Mouse (Mus musculus): ENCODE results near the gene Arid1b.

The Arid1b gene

DNA sequence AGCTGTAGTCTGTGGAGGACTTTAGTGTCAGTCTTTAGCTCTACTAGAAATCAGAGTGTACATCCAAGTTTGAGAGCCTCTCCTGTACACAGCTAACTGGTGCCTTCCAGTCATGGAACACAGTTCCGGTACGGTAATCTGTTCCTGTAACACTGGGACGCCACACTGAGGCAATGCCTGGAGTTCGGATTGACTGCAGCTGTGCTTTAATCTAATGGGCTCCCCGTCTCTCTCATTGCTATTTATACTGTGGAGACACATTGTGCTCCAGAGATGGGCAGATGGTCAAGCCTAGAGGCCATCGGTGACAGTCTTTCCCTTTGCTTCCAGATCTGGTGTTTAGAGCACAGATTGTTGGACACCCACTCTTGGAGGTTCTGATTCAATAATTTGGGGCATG is 121.8 kb downstream of the Arid1b start:
- DNase-seq (ENCODE audit: low spot score) = no peak

DNA sequence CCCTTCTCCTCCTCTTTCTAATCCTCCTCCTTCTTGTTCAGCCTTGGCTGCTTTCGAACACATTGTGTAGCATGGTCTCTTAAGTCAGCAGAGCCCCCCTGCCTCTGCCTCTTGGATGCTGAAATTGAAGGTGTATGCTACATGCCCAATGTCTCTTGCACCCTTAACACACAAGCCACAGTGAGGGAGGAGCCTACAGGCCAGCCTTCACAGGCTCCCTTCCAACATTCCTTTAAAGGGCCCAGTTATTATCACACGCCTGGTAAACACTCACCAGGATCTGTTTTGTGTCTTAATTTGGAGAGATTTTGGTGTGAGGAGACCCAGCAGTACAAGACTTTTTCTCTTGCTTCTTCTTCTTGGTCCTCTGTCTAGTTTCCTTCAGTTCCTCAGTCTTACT is 122.9 kb downstream of the Arid1b start:
- no peak for DNase-seq (ENCODE audit: low spot score)

DNA sequence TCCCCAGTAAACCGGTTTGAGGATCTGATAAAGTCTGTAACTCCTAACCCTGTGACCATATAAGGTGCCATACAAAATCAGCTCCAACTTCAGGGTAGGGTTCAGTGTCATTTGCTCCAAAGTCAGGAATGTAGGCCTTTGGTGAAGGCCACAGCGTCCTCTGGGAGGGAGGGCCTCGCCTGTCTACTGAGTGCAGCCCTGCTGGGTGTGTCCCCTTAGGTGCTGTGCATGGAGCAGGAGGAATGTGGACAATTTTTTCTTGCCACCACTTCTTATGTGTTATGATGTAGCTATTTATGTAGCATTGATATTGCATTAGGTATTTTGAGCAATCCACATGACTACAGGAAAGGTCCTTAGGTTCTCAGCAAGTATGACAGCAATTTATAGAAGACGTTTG is 124.0 kb downstream of the Arid1b start:
- DNase-seq (ENCODE audit: low spot score) = no peak

DNA sequence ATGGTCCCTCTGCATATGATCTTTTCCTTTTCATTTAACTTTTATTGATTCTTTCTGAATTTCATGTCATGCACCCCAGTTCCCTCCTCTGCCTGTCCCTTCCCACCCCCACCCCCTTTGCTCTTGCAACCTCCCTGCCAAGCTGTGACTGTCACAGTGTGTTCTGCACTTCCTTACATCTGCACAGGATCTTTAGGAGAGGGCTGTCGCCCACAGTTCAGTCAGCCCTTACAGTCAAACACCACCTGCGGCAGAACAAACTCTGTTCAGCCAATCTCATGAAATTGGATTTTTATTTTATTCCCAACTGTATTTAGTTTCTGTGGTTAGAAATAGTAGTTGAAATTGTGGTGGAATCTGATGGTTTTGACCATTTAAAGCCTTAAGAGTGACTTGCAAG is 130.5 kb downstream of the Arid1b start:
- DNase-seq (ENCODE audit: low spot score) = no peak

DNA sequence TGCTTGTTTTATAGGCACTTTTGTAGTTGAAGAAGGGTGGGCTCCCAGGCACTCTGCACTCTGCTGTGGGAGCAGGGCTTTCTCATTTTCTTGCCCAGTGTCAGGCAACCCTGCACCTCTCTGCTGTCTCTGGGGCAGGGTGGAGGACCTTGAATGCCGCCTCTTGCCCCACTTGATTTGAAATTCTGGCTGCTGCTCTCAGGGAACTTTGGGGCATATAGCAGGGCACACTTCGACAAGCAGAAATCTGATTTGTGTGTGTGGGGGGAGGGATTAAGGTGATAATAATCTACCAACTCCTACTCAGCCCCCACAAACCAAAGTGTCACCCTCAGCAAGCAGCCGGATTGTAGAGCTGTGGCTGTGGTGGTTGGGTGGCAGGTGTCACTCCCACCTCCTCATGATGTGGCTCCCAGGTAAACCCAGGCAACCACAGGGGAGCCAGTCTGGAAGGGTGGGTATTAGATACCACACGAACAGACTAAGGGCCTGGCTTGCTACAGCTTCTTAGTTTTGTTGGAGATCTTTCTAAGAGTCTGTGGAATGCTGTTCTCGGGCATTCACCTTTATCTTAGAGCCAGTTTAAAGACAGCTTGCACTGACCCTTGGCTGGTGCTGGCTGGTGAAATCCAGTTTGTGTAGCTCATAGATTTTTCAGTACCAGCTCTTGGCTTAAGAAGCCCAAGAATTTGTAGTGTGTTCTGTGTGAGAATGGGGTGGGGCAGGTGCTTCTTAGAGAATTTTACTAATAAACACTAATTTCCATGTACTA is 131.1 kb downstream of the Arid1b start:
- DNase-seq (ENCODE audit: low spot score) = no peak

DNA sequence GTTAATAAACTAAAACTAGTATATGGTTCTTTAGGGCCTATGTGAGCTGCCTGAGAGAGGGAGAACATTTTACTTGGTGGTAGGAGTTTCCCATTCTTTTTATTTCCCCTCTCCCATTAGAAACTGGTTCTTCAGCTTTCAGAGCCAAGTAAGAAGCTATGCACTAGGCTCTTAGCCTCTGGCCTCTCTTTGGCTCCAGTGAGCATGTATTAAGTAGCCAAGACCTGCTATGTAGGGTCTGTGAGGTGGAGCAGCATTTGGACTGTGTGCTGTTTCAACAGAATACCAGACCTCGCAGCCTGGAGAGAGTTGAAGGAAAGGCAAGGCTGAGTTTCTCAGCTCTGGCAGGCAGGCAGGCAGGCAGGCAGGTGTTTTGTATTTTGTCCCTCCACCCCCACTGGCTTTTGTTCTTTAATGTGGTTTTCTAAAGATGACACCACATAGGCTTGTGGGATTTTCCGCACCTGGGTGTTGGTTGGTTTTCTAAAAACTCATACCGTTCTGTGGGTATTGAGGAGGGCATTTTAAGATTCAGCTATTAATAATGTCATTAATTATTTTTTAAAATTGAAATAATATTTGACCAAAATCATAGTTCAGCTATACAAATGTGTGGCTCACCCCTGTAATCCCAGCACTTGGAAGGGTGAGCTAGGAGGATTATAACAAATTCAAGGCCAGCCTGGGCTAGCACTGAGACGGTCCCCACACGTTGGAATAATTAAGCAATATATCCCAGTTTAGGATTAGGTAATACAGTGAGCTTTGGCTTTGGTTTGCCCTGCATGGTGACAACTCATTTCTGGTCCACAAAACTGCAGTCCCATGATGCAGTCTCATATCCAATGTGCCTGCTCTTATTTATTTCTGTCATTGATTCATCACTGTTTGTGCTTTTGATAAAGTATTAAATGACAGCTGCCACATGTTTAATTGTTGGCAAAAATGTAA is 132.0 kb downstream of the Arid1b start:
- no peak for DNase-seq (ENCODE audit: low spot score)

DNA sequence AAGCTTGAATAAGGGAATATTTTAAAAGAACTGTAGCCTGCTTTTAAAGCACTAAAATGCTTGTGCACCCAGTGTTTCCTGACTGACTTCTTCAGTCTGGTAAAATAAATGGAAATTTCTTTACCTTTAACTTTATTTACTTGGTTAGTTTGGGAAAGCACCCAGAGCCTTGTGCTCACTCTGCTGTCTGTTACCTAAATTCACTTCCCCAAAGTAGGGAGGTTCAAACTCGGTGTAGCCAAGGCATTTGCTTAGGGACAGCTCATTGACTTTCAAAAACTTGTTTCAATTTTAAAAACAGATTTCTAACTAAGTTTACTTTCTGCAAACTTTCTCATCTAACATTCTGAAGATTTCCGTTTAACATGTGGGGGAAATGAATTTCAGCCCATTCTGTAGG is 135.5 kb downstream of the Arid1b start:
- DNase-seq (ENCODE audit: low spot score) = no peak

DNA sequence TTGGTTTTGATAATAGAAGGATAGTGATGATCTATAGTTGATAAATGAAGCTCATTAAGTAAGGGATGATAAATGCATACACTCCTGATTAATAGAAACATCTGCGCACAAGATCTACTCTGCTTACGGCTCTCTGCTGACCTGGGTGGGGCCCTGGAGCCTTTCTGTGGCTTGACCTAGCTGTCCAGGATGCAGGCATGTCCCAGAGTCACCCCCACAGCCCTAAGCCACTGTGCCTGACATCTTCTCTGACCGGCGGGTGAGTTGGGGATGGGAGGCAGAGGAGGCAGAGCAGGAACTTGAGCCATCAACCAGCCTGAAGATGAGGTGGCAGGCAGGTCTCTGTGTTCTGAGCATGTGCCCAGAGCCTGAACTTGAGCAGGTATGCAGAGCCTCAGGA is 136.0 kb downstream of the Arid1b start:
- no peak for DNase-seq (ENCODE audit: low spot score)

DNA sequence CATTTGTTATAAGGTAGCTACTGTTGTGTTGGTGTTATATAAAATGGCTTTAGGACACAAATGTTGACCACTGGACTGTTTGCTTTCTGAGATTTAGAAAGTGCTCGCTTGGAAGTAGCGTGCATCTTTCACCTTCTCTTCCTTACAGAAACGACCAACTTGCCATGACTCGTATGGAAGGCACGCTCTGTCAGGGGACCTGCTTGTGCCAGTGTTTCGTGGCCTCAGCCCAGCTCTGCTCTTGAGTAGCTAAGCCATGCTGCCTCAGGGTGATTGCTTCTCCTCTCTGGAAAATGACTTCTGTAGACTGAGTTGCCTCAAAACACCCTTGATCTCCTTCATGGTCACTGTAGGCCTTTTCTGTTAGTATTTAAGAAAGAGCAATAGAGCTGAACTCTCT is 137.6 kb downstream of the Arid1b start:
- DNase-seq (ENCODE audit: low spot score) = no peak

DNA sequence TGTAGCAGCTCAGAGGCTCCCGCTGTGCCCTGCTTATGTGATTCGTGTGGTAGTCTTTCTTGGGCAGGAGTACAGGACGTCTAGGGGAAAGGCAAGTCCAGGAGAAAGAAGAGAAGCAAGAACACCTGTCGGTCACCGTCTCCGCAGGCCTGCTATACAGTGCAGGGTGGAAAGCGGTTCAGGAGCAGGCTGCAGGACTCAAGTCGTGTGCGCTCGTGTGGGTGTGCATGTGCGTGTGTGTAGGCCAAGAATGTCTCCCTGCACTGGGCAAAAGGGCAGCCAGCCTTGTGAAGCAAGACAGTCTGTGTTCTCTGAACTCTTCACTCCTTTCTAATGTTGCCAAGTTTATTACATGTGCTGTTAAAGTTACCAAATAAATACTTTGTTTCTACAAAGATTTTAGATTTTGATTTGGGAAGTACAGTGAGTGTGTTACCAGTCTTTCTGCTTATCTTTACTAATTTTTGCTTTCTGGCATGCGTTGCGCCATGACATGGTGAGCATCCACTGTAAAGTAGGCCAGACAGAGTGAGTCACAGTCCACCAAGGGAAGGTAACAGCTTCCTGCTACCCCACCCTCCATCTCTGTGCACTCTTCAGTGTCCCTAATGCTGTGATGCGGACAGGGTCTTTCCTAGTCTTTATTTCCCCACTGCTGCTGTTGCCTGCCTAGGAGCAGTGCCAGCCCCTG is 138.3 kb downstream of the Arid1b start:
- no peak for DNase-seq (ENCODE audit: low spot score)

DNA sequence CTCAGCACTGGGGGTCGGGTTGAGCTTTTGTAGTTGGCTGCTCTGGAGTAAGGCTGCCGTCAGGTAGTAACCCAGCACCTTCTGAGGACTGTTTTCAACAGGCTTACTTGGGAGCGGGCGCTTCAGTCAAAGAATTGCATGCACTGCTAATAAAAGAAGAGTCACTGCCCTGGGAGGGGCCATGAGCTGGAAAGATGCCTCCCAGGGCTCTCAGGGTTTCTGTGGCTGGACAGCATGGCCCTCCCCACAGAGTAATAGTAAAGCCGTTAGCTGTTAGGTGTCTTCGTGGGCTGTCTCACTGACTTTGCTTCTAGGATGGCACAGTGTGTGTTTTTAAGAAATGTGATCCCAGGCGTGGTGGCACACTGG is 138.8 kb downstream of the Arid1b start:
- no peak for DNase-seq (ENCODE audit: low spot score)

DNA sequence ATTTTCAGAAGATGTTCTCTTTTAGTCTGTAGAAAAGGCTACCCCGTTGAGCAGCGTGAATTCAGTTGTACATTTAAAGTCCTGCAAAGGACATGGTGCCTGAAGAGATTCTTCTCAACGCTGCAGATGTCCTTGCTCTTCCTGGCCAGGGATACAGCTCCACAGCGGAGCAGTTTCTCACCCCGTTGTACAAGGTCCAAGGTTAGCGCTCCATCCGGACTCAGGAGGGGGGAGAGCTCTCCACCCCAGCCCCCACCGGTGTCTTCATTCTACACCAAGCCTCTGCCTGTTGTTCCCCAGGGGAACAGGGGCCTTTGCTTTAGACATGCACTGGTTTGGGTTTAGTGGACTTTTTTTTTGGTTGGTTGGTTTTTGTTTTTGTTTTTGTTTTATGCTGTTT is 139.7 kb downstream of the Arid1b start:
- DNase-seq (ENCODE audit: low spot score) = no peak

DNA sequence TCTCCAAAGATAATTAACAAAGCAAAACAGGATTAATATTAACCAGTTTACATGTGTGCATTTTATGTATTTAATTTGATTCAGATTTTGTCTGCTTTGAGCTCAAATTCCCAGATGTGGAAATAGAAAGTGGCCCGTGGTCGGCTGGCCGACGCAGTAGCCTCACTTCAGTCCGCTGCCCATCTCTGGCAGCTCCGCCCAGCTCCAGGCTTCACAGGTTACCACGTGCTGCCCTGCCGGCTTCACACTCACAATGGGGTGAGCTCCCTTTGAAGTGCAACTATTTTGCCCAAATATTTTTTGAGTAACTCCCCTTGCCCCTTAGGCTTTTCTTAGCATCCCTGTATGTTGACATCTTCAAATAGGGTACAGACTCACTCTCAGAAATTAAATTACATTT is 140.1 kb downstream of the Arid1b start:
- DNase-seq (ENCODE audit: low spot score) = no peak

DNA sequence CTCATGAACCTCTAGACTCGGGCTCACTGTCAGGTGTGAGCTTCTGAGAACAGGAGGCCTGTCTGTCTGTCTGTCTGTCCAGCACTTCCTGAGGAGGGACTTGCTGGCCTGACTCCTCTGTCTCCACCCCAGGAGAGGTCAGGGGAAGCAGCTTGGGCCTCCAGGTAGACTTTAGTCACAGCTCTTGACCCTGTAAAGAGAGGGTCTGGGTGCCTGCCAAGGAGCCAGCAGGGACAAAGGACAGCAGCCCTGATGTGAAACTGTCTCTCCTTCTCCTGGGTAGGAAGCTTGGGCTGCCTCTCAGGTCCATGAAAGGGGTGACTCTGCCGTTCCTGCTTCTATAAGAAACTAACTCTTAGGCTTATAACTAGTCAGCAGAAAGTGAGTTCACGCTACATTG is 143.8 kb downstream of the Arid1b start:
- no peak for DNase-seq (ENCODE audit: low spot score)

DNA sequence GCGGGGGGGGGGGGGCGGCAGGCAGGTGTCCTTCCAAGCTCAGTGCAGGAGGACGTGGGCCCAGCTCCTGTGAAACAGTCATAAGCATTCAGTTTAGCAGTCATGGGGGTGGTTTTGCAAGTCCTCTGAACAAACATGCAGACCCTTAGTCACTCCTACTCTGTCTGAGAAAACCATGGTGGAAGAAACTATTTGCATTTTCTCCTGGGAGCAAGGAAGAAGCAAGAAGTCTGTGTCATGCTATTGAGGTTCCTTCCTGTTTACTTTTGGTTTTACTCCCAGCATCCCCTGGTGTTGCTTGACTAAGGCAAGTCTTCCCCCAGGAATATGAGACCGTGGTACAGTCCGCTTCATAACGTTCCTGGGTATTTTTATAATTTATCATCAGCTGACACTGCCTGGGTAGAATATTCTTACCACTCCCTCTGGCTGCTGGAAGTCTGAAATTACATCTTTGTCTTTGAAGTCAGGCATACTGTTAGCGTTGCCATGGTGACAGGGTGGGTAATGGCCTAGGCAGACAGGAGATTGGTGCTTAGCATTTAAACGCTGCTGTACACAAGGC is 144.6 kb downstream of the Arid1b start:
- peak; percentile 73 for DNase-seq (ENCODE audit: low spot score)

DNA sequence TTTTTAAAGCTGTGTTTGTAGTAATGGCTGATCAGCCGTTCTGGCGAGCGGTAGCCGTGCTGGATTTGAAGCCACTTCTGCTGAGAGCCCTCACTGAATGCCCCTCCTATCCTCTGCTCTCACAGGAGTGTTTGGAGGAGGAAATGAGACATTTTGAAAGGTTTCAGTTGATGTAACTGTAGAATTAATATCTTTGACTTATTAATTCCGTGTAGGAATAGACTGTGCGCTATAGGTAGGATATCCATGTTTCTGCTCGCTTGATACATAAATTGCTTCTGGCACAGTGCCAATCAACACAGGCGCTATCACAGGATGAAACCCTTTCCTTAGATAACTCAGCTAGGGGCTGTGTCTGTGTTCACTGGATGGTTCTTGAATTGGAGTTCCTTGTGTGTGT is 145.4 kb downstream of the Arid1b start:
- no peak for DNase-seq (ENCODE audit: low spot score)

DNA sequence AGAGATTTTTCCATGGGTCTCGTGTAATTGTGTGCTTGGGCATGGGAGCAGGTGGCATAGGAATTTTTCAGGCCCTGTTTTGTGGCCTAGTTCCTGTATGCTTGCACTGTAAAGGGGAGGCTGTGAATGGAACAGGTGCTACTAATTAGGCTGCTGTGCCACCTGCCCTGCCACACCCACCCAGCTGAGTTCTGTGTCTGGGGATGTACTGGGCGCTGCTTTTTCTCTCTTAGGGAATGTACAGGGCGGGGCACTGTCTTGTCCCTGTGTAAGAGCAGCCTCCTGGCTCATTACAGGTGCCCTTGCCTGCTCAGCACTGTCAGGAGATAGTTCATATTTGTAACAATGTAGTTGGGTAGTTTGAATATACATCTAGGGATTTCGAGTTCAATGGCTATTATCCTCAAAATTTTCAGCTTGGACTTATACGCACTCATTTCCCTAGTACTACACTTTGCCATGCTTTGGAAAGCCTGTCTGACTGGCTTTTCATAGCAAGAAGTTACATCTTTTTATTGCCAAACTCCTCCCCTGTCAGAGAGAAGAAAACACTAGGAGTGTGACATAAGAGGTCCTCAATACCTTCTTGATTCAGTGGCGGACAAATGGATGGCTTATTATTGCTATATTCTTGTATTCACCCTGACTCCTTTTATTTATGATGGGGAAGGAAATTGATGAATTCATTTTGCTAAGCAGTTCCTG is 149.8 kb downstream of the Arid1b start:
- no peak for DNase-seq (ENCODE audit: low spot score)

DNA sequence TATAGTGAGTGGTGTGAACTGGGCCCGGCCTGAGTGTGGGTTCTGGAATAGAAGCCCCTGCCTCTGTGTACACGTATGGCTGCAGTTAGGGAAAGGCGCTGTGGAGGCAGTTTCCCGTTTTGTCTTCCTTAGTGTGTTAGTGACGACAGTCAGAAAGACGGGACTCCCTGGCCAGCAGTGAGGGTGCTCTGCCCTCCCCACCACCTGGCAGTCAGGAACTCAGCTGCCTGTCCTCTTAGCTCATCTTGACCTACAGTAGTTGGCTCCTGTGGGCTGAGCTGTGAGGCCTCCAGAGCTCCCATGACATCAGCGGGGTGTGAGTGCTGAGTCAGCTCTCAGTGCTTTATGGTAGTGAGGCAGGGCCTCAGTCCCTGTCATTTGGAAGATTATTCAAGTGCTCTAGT is 156.5 kb downstream of the Arid1b start:
- no peak for DNase-seq (ENCODE audit: low spot score)

DNA sequence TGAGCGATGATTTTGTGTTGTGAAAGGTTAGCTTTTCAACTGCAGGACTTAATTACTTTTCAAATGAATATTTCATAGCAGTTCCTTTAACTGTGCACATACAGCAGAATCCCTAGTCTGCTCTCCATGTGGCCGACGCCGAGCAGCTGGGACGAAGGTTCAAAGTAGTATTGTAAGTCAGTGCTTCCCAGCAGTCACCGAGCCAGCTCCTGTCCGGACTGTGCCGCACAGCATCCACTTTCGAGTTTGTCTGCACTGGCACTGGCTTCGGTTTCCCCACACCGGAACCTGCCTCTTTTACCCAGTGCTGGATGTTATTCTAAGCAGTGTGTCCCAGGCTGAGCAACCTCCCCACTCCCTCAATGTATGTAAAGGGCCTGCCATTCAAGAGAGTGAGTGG is 157.7 kb downstream of the Arid1b start:
- DNase-seq (ENCODE audit: low spot score) = no peak

DNA sequence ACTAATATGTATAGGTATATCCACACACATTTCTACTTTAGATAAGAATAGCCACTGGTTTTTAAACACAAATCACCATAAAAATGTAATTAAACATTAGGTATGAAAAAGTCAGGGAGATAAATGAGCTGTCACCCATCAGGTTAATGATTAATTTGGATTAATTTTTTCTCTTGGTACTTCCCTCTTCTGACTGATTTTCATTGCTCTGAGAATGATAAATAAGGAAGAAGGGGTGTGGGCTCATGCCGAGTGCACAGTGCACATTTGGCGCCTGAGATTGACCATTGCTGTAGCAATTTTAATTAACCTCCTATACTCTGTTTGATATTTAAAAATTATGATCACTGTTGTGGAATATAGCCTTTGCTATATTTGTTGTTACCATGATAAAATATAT is 159.3 kb downstream of the Arid1b start:
- no peak for DNase-seq (ENCODE audit: low spot score)

DNA sequence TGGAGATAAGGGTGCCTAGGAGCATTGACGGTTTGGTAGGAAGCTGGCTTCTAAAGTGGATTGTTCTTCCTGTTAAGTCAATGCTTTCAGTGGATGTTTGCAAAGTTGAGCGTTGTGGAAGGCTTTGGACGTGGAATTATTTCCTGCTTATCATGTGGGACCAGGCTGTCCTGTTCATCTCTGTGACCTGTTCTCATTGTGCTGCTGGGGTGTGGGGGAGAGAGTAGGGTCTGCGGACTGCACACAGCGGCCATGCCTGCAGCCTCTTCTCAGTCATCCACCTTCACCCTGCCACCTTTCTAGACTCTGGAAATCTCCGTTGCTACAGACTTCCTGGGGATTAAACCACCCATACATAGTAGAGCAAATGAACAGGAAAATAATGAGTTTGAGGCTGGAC is 160.2 kb downstream of the Arid1b start:
- DNase-seq (ENCODE audit: low spot score) = no peak

DNA sequence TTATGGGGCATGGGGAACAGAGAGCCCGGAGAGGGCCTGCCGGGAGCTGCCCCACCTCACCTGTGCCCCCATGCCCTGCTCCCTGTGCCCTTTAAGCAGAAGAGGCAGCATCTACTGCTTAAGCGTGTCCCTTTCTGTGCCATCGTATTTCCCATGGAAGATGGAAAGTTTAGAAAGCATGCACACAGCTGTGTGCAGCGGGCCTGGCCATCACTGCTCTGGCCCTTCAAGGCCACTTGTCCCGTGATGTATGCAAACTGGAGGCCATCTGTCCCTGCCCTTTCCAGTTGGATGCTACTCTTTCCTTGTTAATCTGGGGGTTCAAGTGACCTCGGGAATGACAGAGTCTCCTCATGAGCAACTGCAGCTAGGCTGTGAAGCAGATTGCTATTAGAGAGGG is 163.5 kb downstream of the Arid1b start:
- DNase-seq (ENCODE audit: low spot score) = no peak

All from layer of hippocampus, adult 11-12 months (tissue).